Mouse (Mus musculus): ENCODE measurements around the gene Mgat5. TPM values are rescaled to one million over a fixed set of nuclear protein-coding genes. Genes with fewer than 3 reads are reported as not detected.

Mgat5 gene
- polyA plus RNA-seq (2016; fragmentation: Nextera tagmentation; extraction: Ambion mirVana), result 5.1 and 5.5 TPM in 2 replicates

GRCm38 (mm10) chr1:127204817-127205485 lies at the start of gene Mgat5:
Gene Mgat5 (plus strand): TSS chr1:127205015.
- Histone ChIP-seq H3K36me3 (replicated peaks) (no peaks in the 10 kb centered on the region), H3K9me3 (no peaks in the 10 kb centered on the region)

GRCm38 (mm10) chr1:127160118-127160760 lies 44.6 kb upstream of the Mgat5 start:
- Histone ChIP-seq H3K4me3 (no peak overlapping the region), H3K4me1 (no peaks in the 10 kb centered on the region), H3K9me3 (no peaks in the 10 kb centered on the region), H3K27me3 (ENCODE audit: poor library complexity, severe bottlenecking) (no peaks in the 10 kb centered on the region), H3K36me3 (replicated peaks) (no peaks in the 10 kb centered on the region), H3K27ac (no peak overlapping the region)
- no peak for DNase-seq (ENCODE audit: extremely low spot score, low spot score)
- WGBS, result 59% methylated on average over 5 of the region's 5 CpGs

More at GRCm38 (mm10) chr1:127204817-127205485, at the start of gene Mgat5:
- H3K4me3 ChIP-seq, result peak within 1 kb of the TSS; percentile 81
- DNase-seq (ENCODE audit: extremely low spot score, low spot score), result peak; percentile 93
- peaks cover 39% of the 10 kb centered on the region for H3K4me1 ChIP-seq
- H3K27me3 ChIP-seq (ENCODE audit: poor library complexity, severe bottlenecking), result no peaks in the 10 kb centered on the region
- WGBS, result under 1% methylated on average over 48 of the region's 51 CpGs
- H3K27ac ChIP-seq, result peak within 1 kb of the TSS; percentile 93

- no peak for DNase-seq (ENCODE audit: extremely low spot score, low spot score)
- H3K4me3 ChIP-seq, result no peak overlapping the region
- no peaks in the 10 kb centered on the region for H3K9me3 ChIP-seq
- no peak overlapping the region for H3K27ac ChIP-seq
- no peaks in the 10 kb centered on the region for H3K36me3 ChIP-seq (replicated peaks)
- H3K4me1 ChIP-seq, result no peaks in the 10 kb centered on the region
- WGBS, result 91% methylated on average over 4 of the region's 4 CpGs
- no peaks in the 10 kb centered on the region for H3K27me3 ChIP-seq (ENCODE audit: poor library complexity, severe bottlenecking)
Measured at GRCm38 (mm10) chr1:127164589-127165160, 40.1 kb upstream of the Mgat5 start.

- H3K36me3 ChIP-seq (replicated peaks), result no peaks in the 10 kb centered on the region
- DNase-seq (ENCODE audit: extremely low spot score, low spot score), result no peak
- H3K9me3 ChIP-seq, result 0 out of 2 replicates have a peak, but pooled peaks cover 2% of the 10 kb centered on the region
- H3K4me3 ChIP-seq, result no peak overlapping the region
- no peak overlapping the region for H3K27ac ChIP-seq
- no peaks in the 10 kb centered on the region for H3K4me1 ChIP-seq
- no peaks in the 10 kb centered on the region for H3K27me3 ChIP-seq (ENCODE audit: poor library complexity, severe bottlenecking)
Measured at GRCm38 (mm10) chr1:127166521-127166920, 38.3 kb upstream of the Mgat5 start.

GRCm38 (mm10) chr1:127167586-127167985 lies 37.2 kb upstream of the Mgat5 start:
- 78% methylated on average over 1 of the region's 1 CpGs for WGBS
- Histone ChIP-seq H3K4me3 (no peak overlapping the region), H3K4me1 (no peaks in the 10 kb centered on the region), H3K36me3 (replicated peaks) (no peaks in the 10 kb centered on the region), H3K27ac (no peak overlapping the region), H3K27me3 (ENCODE audit: poor library complexity, severe bottlenecking) (no peaks in the 10 kb centered on the region), H3K9me3 (0 out of 2 replicates have a peak, but pooled peaks cover 2% of the 10 kb centered on the region)
- no peak for DNase-seq (ENCODE audit: extremely low spot score, low spot score)

- WGBS, result 80% methylated on average over 8 of the region's 8 CpGs
- Histone ChIP-seq H3K9me3 (0 out of 2 replicates have a peak, but pooled peaks cover 2% of the 10 kb centered on the region), H3K4me1 (no peaks in the 10 kb centered on the region), H3K4me3 (no peak overlapping the region), H3K36me3 (replicated peaks) (no peaks in the 10 kb centered on the region), H3K27me3 (ENCODE audit: poor library complexity, severe bottlenecking) (no peaks in the 10 kb centered on the region), H3K27ac (no peak overlapping the region)
- DNase-seq (ENCODE audit: extremely low spot score, low spot score), result no peak
Measured at GRCm38 (mm10) chr1:127168205-127168604, 36.6 kb upstream of the Mgat5 start.

- Histone ChIP-seq H3K36me3 (replicated peaks) (no peaks in the 10 kb centered on the region), H3K9me3 (0 out of 2 replicates have a peak, but pooled peaks cover 2% of the 10 kb centered on the region), H3K4me3 (no peak overlapping the region), H3K27ac (no peak overlapping the region), H3K4me1 (no peaks in the 10 kb centered on the region), H3K27me3 (ENCODE audit: poor library complexity, severe bottlenecking) (no peaks in the 10 kb centered on the region)
- DNase-seq (ENCODE audit: extremely low spot score, low spot score), result no peak
- WGBS, result 92% methylated on average over 8 of the region's 8 CpGs
Measured at GRCm38 (mm10) chr1:127169516-127169915, 35.3 kb upstream of the Mgat5 start.

GRCm38 (mm10) chr1:127171361-127171760 lies 33.5 kb upstream of the Mgat5 start:
- Histone ChIP-seq H3K9me3 (0 out of 2 replicates have a peak, but pooled peaks cover 2% of the 10 kb centered on the region), H3K4me1 (no peaks in the 10 kb centered on the region), H3K4me3 (no peak overlapping the region), H3K27me3 (ENCODE audit: poor library complexity, severe bottlenecking) (no peaks in the 10 kb centered on the region), H3K36me3 (replicated peaks) (no peaks in the 10 kb centered on the region), H3K27ac (no peak overlapping the region)
- WGBS, result 87% methylated on average over 7 of the region's 7 CpGs
- no peak for DNase-seq (ENCODE audit: extremely low spot score, low spot score)

- Histone ChIP-seq H3K27ac (no peak overlapping the region), H3K4me1 (no peaks in the 10 kb centered on the region), H3K9me3 (0 out of 2 replicates have a peak, but pooled peaks cover 2% of the 10 kb centered on the region), H3K27me3 (ENCODE audit: poor library complexity, severe bottlenecking) (no peaks in the 10 kb centered on the region), H3K36me3 (replicated peaks) (no peaks in the 10 kb centered on the region), H3K4me3 (no peak overlapping the region)
- WGBS, result 82% methylated on average over 3 of the region's 3 CpGs
- no peak for DNase-seq (ENCODE audit: extremely low spot score, low spot score)
Measured at GRCm38 (mm10) chr1:127173448-127173847, 31.4 kb upstream of the Mgat5 start.

- Histone ChIP-seq H3K27ac (no peak overlapping the region), H3K4me3 (no peak overlapping the region), H3K4me1 (peaks cover 2% of the 10 kb centered on the region; the same call in 1 of the 2 replicates), H3K27me3 (ENCODE audit: poor library complexity, severe bottlenecking) (no peaks in the 10 kb centered on the region), H3K36me3 (replicated peaks) (no peaks in the 10 kb centered on the region), H3K9me3 (no peaks in the 10 kb centered on the region)
- 87% methylated on average over 6 of the region's 6 CpGs for WGBS
- no peak for DNase-seq (ENCODE audit: extremely low spot score, low spot score)
Measured at GRCm38 (mm10) chr1:127192396-127192795, 12.4 kb upstream of the Mgat5 start.

GRCm38 (mm10) chr1:127199186-127199585 lies 5.6 kb upstream of the Mgat5 start:
- H3K27me3 ChIP-seq (ENCODE audit: poor library complexity, severe bottlenecking), result no peaks in the 10 kb centered on the region
- WGBS, result 72% methylated on average over 2 of the region's 2 CpGs
- no peaks in the 10 kb centered on the region for H3K9me3 ChIP-seq

GRCm38 (mm10) chr1:127202360-127202759 lies 2.5 kb upstream of the Mgat5 start:
- Histone ChIP-seq H3K4me1 (peaks cover 24% of the 10 kb centered on the region), H3K36me3 (replicated peaks) (no peaks in the 10 kb centered on the region), H3K9me3 (no peaks in the 10 kb centered on the region), H3K4me3 (no peak overlapping the region), H3K27me3 (ENCODE audit: poor library complexity, severe bottlenecking) (no peaks in the 10 kb centered on the region), H3K27ac (no peak overlapping the region)
- DNase-seq (ENCODE audit: extremely low spot score, low spot score), result no peak
- WGBS, result 80% methylated on average over 4 of the region's 4 CpGs

More at GRCm38 (mm10) chr1:127199186-127199585, 5.6 kb upstream of the Mgat5 start:
- Histone ChIP-seq H3K36me3 (replicated peaks) (no peaks in the 10 kb centered on the region), H3K4me3 (no peak overlapping the region), H3K4me1 (peaks cover 6% of the 10 kb centered on the region; the same call in 1 of the 2 replicates), H3K27ac (no peak overlapping the region)
- no peak for DNase-seq (ENCODE audit: extremely low spot score, low spot score)
